Mouse (Mus musculus): ENCODE measurements around the gene Mertk. TPM values are rescaled to one million over a fixed set of nuclear protein-coding genes. Genes with fewer than 3 reads are reported as not detected.

The Mertk gene
- total RNA-seq, 1 experiment from 2014 or later = not detected

- ATAC-seq (replicated peaks; ENCODE audit: insufficient number of reproducible peaks, low FRiP score, low TSS enrichment, poor library complexity, severe bottlenecking) = no peak
Measured at GRCm38 (mm10) chr2:128714724-128715241, 16.0 kb downstream of the Mertk start.

GRCm38 (mm10) chr2:128715979-128716378 lies 17.2 kb downstream of the Mertk start:
- ATAC-seq (replicated peaks; ENCODE audit: insufficient number of reproducible peaks, low FRiP score, low TSS enrichment, poor library complexity, severe bottlenecking) = no peak

- ATAC-seq (replicated peaks; ENCODE audit: insufficient number of reproducible peaks, low FRiP score, low TSS enrichment, poor library complexity, severe bottlenecking) = no peak
Measured at GRCm38 (mm10) chr2:128719380-128719779, 20.6 kb downstream of the Mertk start.

DNA sequence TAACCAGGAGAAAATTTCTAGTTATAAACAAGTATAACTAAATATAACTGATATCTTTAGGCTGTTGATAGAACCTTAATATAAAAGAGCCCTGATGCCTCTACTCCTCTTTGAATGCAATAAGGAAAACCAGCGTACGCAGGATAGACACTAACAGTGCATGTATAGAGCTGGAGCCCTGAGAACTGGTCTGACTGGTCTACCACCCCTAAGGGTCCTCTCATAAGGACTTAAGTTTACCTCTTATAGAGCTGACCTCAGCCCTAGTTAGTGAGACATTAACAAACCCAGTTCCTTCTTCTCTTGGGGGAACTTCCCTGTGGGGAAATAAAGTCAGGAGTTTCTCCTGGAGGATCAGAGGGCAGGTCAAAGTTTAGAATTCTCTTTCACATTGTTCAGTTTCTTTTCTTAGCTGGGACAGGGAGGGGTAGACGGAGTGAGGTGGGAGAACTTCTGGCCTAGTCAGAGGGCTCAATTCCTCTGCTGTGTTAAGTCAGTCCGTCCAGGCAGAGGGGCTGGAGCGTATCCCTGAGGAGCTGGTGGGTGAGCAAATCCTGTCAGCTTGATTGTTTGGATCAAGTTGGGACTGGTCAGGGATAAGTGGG lies 23.5 kb downstream of the Mertk start:
- no peak for ATAC-seq (replicated peaks; ENCODE audit: insufficient number of reproducible peaks, low FRiP score, low TSS enrichment, poor library complexity, severe bottlenecking)

DNA sequence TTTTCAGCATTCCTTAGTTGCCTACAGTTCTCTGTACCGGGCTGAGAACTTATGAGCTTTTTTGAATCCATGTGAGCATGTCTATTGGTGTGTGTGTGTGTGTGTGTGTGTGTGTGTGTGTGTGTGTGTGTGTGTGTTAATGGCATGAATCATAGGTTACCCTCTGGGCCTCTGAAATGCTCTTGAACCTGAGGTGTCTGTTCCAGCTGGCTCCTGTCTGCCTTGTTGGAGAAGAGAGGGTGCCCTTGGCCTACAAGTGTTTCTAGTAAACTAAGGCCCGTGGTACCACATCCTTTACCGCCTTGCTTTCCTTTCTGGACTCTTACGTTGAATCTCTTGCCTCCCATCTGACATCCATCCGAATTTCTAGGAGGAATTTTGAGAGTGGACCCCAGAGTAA lies 27.3 kb downstream of the Mertk start:
- no peak for ATAC-seq (replicated peaks; ENCODE audit: insufficient number of reproducible peaks, low FRiP score, low TSS enrichment, poor library complexity, severe bottlenecking)

- ATAC-seq (replicated peaks; ENCODE audit: insufficient number of reproducible peaks, low FRiP score, low TSS enrichment, poor library complexity, severe bottlenecking) = no peak
Measured at GRCm38 (mm10) chr2:128726626-128727025, 27.9 kb downstream of the Mertk start.

DNA sequence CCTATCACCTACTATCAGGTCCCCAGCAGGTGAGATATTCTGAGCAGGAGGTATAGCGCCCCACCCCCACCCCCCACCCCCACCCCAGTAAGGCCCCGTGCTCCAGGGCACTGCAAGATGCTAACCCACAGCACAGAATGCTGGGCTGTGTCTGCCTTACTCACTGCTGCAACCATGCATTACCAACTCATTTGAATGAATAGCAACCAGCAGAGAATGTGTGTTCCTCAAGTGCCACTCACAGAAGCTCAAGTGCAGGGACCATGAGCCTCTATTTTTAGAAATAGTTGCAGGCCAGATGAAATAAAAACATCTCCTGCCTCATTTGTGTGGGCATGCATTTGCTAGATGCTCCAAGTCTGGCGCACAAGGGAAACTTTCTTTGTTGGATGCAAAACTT lies 28.8 kb downstream of the Mertk start:
- no peak for ATAC-seq (replicated peaks; ENCODE audit: insufficient number of reproducible peaks, low FRiP score, low TSS enrichment, poor library complexity, severe bottlenecking)

DNA sequence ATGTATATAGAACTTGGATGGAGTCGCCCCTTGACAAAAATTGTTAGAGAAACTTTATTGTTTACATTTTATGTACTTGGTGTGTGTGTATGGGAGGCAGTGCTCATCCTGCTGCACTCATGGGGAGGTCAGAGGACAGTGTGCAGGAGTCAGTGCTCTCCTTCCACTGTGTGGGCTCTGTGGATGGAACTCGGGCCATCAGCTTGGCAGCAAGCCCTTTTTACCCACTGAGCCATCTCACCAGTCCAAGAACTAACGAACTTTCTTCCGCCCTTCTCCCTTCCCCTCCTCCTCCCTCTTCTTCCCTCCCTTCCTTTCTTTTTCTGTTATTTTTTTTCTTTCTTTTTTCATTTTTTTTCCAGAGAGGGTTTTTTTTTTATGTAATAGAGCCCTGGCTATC lies 29.3 kb downstream of the Mertk start:
- ATAC-seq (replicated peaks; ENCODE audit: insufficient number of reproducible peaks, low FRiP score, low TSS enrichment, poor library complexity, severe bottlenecking) = no peak

- ATAC-seq (replicated peaks; ENCODE audit: insufficient number of reproducible peaks, low FRiP score, low TSS enrichment, poor library complexity, severe bottlenecking) = no peak
Measured at GRCm38 (mm10) chr2:128729141-128729540, 30.4 kb downstream of the Mertk start.

DNA sequence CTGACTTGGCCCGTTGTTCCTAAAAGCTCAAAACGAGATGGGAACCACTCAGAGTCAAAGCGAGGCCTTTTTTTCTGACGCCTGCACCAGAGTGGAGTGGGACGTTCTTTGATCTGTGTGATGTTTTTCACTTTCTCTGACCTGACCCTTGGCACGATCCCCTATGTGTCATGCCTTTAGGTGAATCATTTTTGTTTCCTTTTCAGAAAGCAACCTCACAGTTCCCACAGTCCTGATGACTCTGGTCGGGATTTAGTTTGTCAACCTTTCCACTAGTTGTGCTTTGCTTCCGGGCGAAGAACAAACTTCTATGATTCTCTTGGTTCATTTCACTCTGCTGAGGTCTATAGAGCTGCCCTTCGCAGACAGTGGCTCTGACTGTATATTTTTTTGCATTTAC lies 32.8 kb downstream of the Mertk start:
- no peak for ATAC-seq (replicated peaks; ENCODE audit: insufficient number of reproducible peaks, low FRiP score, low TSS enrichment, poor library complexity, severe bottlenecking)

GRCm38 (mm10) chr2:128731951-128732350 lies 33.2 kb downstream of the Mertk start:
- ATAC-seq (replicated peaks; ENCODE audit: insufficient number of reproducible peaks, low FRiP score, low TSS enrichment, poor library complexity, severe bottlenecking) = no peak

GRCm38 (mm10) chr2:128735089-128735488 lies 36.3 kb downstream of the Mertk start:
- ATAC-seq (replicated peaks; ENCODE audit: insufficient number of reproducible peaks, low FRiP score, low TSS enrichment, poor library complexity, severe bottlenecking) = no peak

- no peak for ATAC-seq (replicated peaks; ENCODE audit: insufficient number of reproducible peaks, low FRiP score, low TSS enrichment, poor library complexity, severe bottlenecking)
Measured at GRCm38 (mm10) chr2:128737051-128737450, 38.3 kb downstream of the Mertk start.

- no peak for ATAC-seq (replicated peaks; ENCODE audit: insufficient number of reproducible peaks, low FRiP score, low TSS enrichment, poor library complexity, severe bottlenecking)
Measured at GRCm38 (mm10) chr2:128737796-128738195, 39.0 kb downstream of the Mertk start.

- ATAC-seq (replicated peaks; ENCODE audit: insufficient number of reproducible peaks, low FRiP score, low TSS enrichment, poor library complexity, severe bottlenecking) = no peak
Measured at GRCm38 (mm10) chr2:128738725-128739258, 40.0 kb downstream of the Mertk start.

DNA sequence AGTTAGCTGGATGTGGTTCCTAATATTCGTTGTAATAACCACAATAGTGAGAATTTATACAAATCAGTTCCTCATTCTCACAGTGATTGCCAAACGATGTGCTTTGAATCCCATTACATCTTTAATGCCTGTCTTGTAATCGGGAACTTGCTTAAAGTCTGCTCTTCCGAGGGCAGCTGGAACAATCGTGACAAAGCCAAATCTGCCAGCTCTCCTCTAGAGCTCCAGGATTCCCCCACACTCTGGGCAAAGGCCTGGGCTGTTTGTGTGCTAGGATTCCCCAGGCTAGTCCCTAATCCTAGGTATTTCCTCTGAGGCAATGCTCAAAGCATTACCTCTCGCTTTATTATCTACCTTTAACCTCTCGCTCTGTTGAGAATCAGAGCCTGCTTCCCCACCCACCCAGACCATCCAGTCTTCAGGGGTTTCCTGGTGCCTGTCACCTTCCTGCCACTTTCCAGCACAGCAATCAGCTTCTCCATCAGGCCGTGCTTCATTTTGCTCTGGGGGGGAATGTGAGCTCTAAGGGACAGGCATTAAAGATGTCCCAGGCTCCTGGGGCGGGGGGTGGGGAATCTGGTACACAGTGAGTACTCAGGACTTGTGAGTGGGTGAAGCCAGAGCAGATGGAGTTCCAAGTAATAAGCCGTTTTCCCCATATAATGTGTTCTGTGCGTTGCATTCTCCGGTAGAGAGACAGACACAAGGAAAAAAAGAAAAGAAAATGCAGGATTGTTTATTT lies 47.3 kb downstream of the Mertk start:
- ATAC-seq (replicated peaks; ENCODE audit: insufficient number of reproducible peaks, low FRiP score, low TSS enrichment, poor library complexity, severe bottlenecking) = peak; percentile 85

DNA sequence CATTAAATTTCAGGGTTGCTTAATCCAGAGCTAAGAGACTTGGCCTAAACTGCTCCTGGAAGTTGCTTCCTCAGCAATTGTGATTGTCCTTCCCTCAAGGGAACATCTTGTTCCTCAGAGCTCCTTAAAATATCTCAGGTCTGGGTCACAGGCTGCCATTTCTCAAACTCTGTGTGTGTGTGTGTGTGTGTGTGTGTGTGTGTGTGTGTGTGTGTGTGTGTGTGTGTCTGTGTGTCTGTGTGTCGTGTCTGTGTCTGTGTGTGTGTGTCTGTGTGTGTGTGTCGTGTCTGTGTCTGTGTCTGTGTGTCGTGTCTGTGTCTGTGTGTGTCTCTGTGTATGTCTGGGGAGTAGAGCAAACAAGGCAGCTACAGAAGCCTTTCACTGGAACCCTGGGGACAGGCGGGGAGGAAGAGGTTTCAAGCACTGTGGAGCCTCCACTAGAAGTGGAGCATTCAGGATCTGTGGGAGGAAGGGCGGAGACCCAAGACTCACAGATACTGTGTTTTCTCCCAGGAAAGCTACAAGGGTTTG lies 47.9 kb downstream of the Mertk start:
- no peak for ATAC-seq (replicated peaks; ENCODE audit: insufficient number of reproducible peaks, low FRiP score, low TSS enrichment, poor library complexity, severe bottlenecking)

GRCm38 (mm10) chr2:128747433-128748028 lies 48.8 kb downstream of the Mertk start:
- no peak for ATAC-seq (replicated peaks; ENCODE audit: insufficient number of reproducible peaks, low FRiP score, low TSS enrichment, poor library complexity, severe bottlenecking)

GRCm38 (mm10) chr2:128748171-128748570 lies 49.4 kb downstream of the Mertk start:
- ATAC-seq (replicated peaks; ENCODE audit: insufficient number of reproducible peaks, low FRiP score, low TSS enrichment, poor library complexity, severe bottlenecking) = no peak
